Mouse (Mus musculus) liver, adult 2 months (tissue): ENCODE results near the gene Ric8a.

Experiments used
- CTCF ChIP-seq: fragments of 200-500 bp; IDR thresholded peaks from 2 replicates; pipeline ENCODE4 v1.5.1; 2011; ENCODE audit warnings: low read depth, low read length, control low read depth
- POLR2A ChIP-seq: fragments of 200-500 bp; IDR thresholded peaks from 2 replicates; pipeline ENCODE4 v1.6.1; 2011; ENCODE audit warnings: low read length, control low read depth; ENCODE audit not compliant: insufficient read depth; ENCODE audit errors: extremely low read depth

- TF ChIP-seq POLR2A = no peak
- peak; percentile 81 for TF ChIP-seq CTCF
These were observed 46.5 kb downstream of the Ric8a start for GRCm38 (mm10) chr7:140903212-140903611.
